Comparison of ENCODE assay signal across 26 mouse cellular contexts in the genomic region with DNA sequence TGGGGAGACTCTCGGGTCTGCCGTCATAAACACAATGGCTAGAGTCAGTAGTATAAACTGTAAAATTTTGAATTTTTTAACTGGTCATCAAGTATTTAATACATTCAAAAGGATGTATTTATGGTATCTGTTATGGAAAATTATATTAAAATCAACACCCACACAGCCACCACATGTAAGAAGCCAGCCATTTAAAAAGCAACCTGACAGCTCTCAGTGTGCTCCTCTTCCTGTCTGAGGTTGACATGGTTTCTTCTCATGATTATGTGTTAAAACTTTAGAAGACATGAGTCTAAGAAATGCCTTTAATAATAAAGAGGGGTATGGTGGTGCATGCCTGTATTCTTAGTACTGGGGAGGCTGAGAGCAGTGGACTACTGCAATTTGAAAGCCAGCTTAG.
"Had no signal": no experiment of that assay in that cellular context is flagged by ENCODE, and none has a peak within 500 bp of the region (broad histone marks: within the 10 kb centered on the region; RNA-seq: fewer than 3 reads in every experiment).

No protein-coding gene starts in this region.

- H3K4me2 ChIP-seq: heart, embryonic 12.5 days; hindbrain, embryonic 12.5 days; hindbrain, embryonic 14.5 days; kidney, embryonic 15.5 days; limb, embryonic 12.5 days had no signal

- H3K27me3 ChIP-seq: heart, embryonic 12.5 days; hindbrain, embryonic 12.5 days; kidney, embryonic 15.5 days; limb, embryonic 12.5 days had no signal

- ATAC-seq: hindbrain, embryonic 16.5 days; intestine, embryonic 16.5 days had no signal

- H3K27ac ChIP-seq: gastrocnemius, adult 2 months; heart, adult 2 months; heart, embryonic 10.5 days; hindbrain, embryonic 10.5 days; hindbrain, embryonic 12.5 days; hindbrain, embryonic 14.5 days; kidney, embryonic 15.5 days; kidney, postnatal 0 days; limb, embryonic 10.5 days; limb, embryonic 12.5 days; liver, embryonic 14.5 days had no signal

- H3K36me3 ChIP-seq: heart, embryonic 10.5 days; hindbrain, embryonic 10.5 days; hindbrain, embryonic 12.5 days; limb, embryonic 12.5 days had no signal

- H3K9me3 ChIP-seq: heart, embryonic 10.5 days; heart, embryonic 12.5 days; hindbrain, embryonic 10.5 days; hindbrain, embryonic 12.5 days; kidney, embryonic 15.5 days; limb, embryonic 10.5 days; limb, embryonic 12.5 days had no signal

- H3K4me3 ChIP-seq: gastrocnemius, adult 2 months; heart, adult 2 months; heart, embryonic 10.5 days; heart, embryonic 12.5 days; hindbrain, embryonic 10.5 days; hindbrain, embryonic 12.5 days; kidney, embryonic 15.5 days; limb, embryonic 10.5 days; limb, embryonic 12.5 days had no signal

- H3K4me1 ChIP-seq: hindbrain, embryonic 12.5 days; kidney, embryonic 15.5 days had no signal

- DNase-seq: gastrocnemius, adult 2 months; gastrocnemius, postnatal 10 days; gastrocnemius, postnatal 25 days; heart, adult 11 months; heart, adult 2 months; heart, postnatal 10 days; heart, postnatal 4 days; kidney, adult 11 months; kidney, adult 2 months; kidney, adult 9 months; kidney, postnatal 14 days; kidney, postnatal 36 days; layer of hippocampus, adult 9-11 months; layer of hippocampus, postnatal 36 days had no signal

- H3K9ac ChIP-seq: heart, embryonic 12.5 days; hindbrain, embryonic 12.5 days; hindbrain, embryonic 14.5 days; kidney, embryonic 15.5 days; limb, embryonic 12.5 days; liver, embryonic 14.5 days had no signal
